Mouse (Mus musculus): ENCODE results near the gene Gm17087.

Gene Gm17087

DNA sequence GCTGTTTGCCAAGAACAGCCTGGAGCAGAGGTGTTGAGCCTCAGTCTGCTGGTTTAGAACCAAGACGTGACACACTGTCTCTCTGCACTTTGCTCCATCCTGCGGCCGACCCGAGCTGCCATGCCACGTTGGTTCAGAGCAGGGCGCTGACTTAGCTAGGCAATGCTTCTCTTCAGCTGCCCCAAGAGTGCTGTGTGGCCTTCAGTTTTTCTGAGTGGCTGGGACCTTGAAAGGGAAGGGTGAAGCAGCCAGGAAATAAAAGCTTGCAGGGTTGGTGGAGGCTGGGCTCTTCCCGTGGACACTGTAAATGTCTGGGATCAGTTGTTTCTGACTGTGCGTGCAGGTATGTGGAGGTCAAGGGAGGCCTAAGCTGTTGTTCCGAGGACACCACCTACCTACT is 20.4 kb downstream of the Gm17087 start:
- no peak for DNase-seq (ENCODE audit: low read depth in 2 of 2, low spot score in 2 of 2)

GRCm38 (mm10) chr17:8541974-8542538 is 24.7 kb downstream of the Gm17087 start:
- no peak for DNase-seq (ENCODE audit: low read depth in 2 of 2, low spot score in 2 of 2)

DNA sequence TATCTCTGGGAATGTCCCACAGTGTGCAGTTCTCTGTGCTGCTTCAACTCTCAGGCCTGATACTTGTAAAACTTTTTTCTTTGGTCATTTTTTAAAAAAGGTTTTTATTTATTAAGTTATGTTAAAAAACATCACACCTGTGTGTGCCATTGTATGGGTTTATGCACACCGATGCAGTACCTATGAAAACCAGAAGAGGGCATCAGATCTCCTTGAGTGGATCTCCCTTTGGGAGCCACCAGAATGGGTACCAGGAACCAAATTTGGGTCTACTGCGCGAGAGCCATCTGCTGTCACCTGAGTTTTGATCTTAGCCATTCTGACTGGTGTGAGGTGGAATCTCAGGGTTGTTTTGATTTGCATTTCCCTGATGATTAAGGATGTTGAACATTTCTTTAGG is 28.6 kb downstream of the Gm17087 start:
- peak; percentile 25 to 41 for DNase-seq (ENCODE audit: low read depth in 2 of 2, low spot score in 2 of 2)

DNA sequence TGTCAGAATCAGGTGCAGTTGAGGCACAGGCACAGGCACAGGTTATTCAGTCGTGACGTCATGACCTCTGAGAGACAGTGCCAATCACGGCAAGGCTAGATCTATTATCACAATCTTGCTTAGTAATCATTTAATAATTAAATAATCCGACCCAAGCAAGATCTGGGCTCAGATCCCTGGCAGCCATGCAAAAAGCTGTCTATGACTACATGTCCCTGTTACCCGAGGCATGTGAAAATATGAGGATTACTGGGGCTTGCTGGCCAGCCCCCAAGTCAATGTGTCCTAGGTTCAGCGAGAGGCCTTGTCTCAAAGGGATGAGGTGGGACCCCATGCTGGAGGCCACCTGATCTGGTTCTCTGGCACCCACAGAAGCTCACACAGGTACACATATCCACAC is 30.2 kb downstream of the Gm17087 start:
- DNase-seq (ENCODE audit: low read depth in 2 of 2, low spot score in 2 of 2) = no peak

GRCm38 (mm10) chr17:8533828-8534227 is 32.9 kb downstream of the Gm17087 start:
- no peak for DNase-seq (ENCODE audit: low read depth in 2 of 2, low spot score in 2 of 2)

GRCm38 (mm10) chr17:8532609-8533008 is 34.1 kb downstream of the Gm17087 start:
- no peak for DNase-seq (ENCODE audit: low read depth in 2 of 2, low spot score in 2 of 2)

DNA sequence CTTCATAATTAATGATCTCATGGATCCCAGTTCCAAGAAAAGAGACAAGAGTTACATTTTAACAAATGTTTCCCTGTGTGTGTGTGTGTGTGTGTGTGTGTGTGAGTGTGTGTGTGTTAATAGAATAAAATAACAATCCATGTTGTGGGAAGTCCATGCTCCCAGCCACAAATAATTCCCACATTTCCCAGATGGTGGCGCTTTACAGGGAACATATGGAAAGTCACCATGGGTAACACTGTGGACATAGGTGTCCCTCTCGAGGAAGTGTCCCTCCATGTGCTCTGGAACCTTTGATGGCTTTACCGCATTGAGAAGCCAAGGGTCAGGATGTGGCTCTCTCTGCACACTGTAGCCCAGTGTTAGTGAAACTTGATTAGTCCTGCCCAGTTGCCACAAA is 38.1 kb downstream of the Gm17087 start:
- DNase-seq (ENCODE audit: low read depth in 2 of 2, low spot score in 2 of 2) = no peak

DNA sequence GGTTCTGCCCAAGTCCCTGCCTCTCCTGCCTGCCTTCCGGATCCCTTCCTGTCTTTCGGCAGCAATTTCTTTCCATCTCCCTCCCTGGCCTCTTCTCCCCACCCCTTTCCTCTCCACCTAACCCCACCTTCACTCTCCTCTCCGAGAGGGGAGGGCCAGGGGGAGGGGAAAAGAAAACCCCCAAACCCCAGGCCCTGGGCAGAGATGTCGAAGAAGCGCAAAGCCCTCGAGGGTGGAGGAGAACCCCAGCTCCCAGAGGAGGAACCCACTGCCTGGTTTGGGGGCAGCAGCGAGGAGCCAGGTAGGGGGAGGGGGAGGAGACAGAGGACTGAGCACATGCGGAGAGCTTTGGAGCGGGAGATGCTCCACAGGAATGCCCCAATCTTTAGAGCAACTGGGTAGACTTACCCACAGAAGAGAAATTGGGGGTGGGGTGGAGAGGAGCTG is 39.9 kb downstream of the Gm17087 start:
- no peak for DNase-seq (ENCODE audit: low read depth in 2 of 2, low spot score in 2 of 2)

- no peak for DNase-seq (ENCODE audit: low read depth in 2 of 2, low spot score in 2 of 2)
These were observed 40.6 kb downstream of the Gm17087 start for GRCm38 (mm10) chr17:8525971-8526740.

GRCm38 (mm10) chr17:8525225-8525721 is 41.5 kb downstream of the Gm17087 start, which contains the start of gene Pde10a:
TSS of gene Pde10a (plus strand) at chr17:8525372.
- no peak for DNase-seq (ENCODE audit: low read depth in 2 of 2, low spot score in 2 of 2)

GRCm38 (mm10) chr17:8524387-8525165 is 42.2 kb downstream of the Gm17087 start:
- DNase-seq (ENCODE audit: low read depth in 2 of 2, low spot score in 2 of 2) = no peak

DNA sequence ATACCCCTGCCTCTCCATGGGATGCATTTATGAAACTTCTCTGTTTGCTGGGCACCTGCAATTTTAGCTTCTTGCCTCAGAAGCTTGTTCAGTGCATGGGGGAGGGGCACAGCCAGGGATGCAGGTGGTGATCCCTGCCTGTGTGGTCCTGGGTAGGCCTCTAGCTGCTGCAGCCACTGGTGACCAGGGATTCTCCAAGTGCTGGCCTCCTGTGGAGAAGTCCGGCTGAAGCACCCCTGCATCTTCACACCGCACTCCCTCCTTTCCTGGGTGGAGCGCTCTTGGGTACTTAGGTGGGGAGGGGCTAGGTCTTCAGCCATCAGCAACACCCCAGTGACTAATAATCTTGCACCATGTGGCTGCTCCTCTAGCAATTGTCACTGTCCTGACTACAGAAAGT is 42.8 kb downstream of the Gm17087 start:
- DNase-seq (ENCODE audit: low read depth in 2 of 2, low spot score in 2 of 2) = no peak

GRCm38 (mm10) chr17:8516006-8516405 is 50.7 kb downstream of the Gm17087 start:
- DNase-seq (ENCODE audit: low read depth in 2 of 2, low spot score in 2 of 2) = no peak

Data from CD8-positive naive resting alpha-beta T cell, adult 2 months (primary cell).